Mouse (Mus musculus): Measurements from ENCODE around the gene Emc10. TPM values are rescaled to one million over a fixed set of nuclear protein-coding genes. Genes with fewer than 3 reads are reported as not detected.
A peak's percentile ranks its signal among the peaks of the same experiment; 100 is the strongest.

Emc10 gene
- polyA plus RNA-seq, 1 experiment from 2014 or later, result 72.8 TPM

DNA sequence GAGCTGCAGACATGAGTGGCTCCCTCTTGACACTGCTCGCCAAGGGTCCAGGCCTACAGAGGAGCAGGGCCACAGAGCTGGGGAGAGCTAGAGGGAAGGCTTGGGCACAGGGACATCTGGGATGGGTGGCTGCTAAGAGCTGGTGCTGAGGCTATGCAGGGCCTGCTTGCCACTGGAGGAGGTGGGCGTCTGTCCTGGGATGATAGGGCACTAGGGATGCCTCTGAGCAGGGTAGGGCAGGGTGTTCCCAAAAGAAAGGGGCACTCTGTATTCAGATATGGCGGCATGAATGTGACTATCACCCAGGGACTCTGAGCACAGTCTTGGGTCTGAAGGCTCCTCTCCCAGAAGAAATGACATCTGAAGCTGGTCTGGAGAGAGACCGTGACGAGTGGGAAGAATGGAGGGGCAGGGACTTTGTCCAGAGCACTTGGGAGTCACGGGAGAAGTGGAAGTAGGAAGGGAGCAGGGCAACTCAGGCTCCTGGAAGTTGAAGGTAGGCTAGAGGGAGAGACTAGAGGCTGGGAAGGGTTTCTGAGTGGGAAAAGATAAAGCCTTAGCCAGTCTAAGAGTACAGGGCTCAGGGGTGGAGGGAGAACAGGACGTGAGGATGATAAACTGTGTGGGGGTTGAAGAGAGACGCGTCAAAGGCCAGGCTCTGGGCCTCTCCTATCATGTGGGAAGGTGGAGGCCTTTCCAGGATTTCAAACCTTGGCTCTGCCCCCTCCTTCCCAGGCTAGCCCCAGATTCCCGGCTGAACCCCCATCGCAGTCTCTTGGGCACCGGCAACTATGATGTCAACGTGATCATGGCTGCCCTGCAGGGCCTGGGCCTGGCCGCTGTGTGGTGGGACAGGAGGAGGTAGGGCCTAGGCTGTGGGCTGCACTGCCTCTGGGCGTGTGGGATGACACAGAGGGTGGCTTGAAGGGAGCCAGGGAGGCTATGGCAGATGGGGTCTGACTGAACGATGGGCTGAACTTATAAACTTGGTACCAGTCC is 26.4 kb downstream of the Emc10 start:
- H3K9ac ChIP-seq (ENCODE audit: low read depth, low read length), result peak overlapping the region; percentile 87
- no peaks in the 10 kb centered on the region for H3K9me3 ChIP-seq (ENCODE audit: control insufficient read depth, low read length)
- H3K27me3 ChIP-seq (replicated peaks; ENCODE audit: control insufficient read depth, insufficient read depth, low read length), result peaks cover 8% of the 10 kb centered on the region
- DNase-seq (ENCODE audit: low spot score) (no peak), ATAC-seq (replicated peaks; ENCODE audit: low FRiP score) (peak; percentile 62)
- peak overlapping the region; percentile 96 for H3K27ac ChIP-seq (ENCODE audit: low read depth, low read length)
- 73% methylated on average over 16 of the region's 16 CpGs for WGBS
- peak overlapping the region; percentile 82 for H3K4me2 ChIP-seq
- H3K4me3 ChIP-seq (ENCODE audit: low read depth, low read length), result peak overlapping the region; percentile 75
- peaks cover 45% of the 10 kb centered on the region for H3K4me1 ChIP-seq (replicated peaks; ENCODE audit: control insufficient read depth, insufficient read depth, low read length)
- H3K36me3 ChIP-seq (ENCODE audit: control insufficient read depth, insufficient read depth, low read length), result peaks cover 4% of the 10 kb centered on the region

- H3K4me2 ChIP-seq, result peak overlapping the region; percentile 82
- no peaks in the 10 kb centered on the region for H3K9me3 ChIP-seq (ENCODE audit: control insufficient read depth, low read length)
- H3K4me3 ChIP-seq (ENCODE audit: low read depth, low read length), result peak overlapping the region; percentile 75
- H3K36me3 ChIP-seq (ENCODE audit: control insufficient read depth, insufficient read depth, low read length), result peaks cover 4% of the 10 kb centered on the region
- H3K27me3 ChIP-seq (replicated peaks; ENCODE audit: control insufficient read depth, insufficient read depth, low read length), result peaks cover 8% of the 10 kb centered on the region
- WGBS, result 60% methylated on average over 15 of the region's 15 CpGs
- DNase-seq (ENCODE audit: low spot score) (no peak), ATAC-seq (replicated peaks; ENCODE audit: low FRiP score) (no peak; the same call in 1 of the 2 replicates)
- H3K9ac ChIP-seq (ENCODE audit: low read depth, low read length), result peak overlapping the region; percentile 87
- H3K27ac ChIP-seq (ENCODE audit: low read depth, low read length), result peak overlapping the region; percentile 96
- peaks cover 46% of the 10 kb centered on the region for H3K4me1 ChIP-seq (replicated peaks; ENCODE audit: control insufficient read depth, insufficient read depth, low read length)
Measured at GRCm38 (mm10) chr7:44468644-44469285, 27.6 kb downstream of the Emc10 start.

- peak within 1 kb of the TSS; percentile 75 for H3K4me3 ChIP-seq (ENCODE audit: low read depth, low read length)
- peak within 1 kb of the TSS; percentile 87 for H3K9ac ChIP-seq (ENCODE audit: low read depth, low read length)
- H3K27ac ChIP-seq (ENCODE audit: low read depth, low read length), result peak within 1 kb of the TSS; percentile 96
- ATAC-seq (replicated peaks; ENCODE audit: low FRiP score), result peak; percentile 90
- WGBS, result under 1% methylated on average over 42 of the region's 42 CpGs
- H3K36me3 ChIP-seq (ENCODE audit: control insufficient read depth, insufficient read depth, low read length), result peaks cover 4% of the 10 kb centered on the region
- peak; percentile 87 for DNase-seq (ENCODE audit: low spot score)
- no peaks in the 10 kb centered on the region for H3K9me3 ChIP-seq (ENCODE audit: control insufficient read depth, low read length)
- H3K4me2 ChIP-seq, result peak within 1 kb of the TSS; percentile 82
- H3K4me1 ChIP-seq (replicated peaks; ENCODE audit: control insufficient read depth, insufficient read depth, low read length), result peaks cover 40% of the 10 kb centered on the region
- H3K27me3 ChIP-seq (replicated peaks; ENCODE audit: control insufficient read depth, insufficient read depth, low read length), result peaks cover 17% of the 10 kb centered on the region
Measured at GRCm38 (mm10) chr7:44467811-44468411, 28.4 kb downstream of the Emc10 start, which contains the start of gene Josd2. TSS of gene Josd2 (plus strand) at chr7:44467980.

DNA sequence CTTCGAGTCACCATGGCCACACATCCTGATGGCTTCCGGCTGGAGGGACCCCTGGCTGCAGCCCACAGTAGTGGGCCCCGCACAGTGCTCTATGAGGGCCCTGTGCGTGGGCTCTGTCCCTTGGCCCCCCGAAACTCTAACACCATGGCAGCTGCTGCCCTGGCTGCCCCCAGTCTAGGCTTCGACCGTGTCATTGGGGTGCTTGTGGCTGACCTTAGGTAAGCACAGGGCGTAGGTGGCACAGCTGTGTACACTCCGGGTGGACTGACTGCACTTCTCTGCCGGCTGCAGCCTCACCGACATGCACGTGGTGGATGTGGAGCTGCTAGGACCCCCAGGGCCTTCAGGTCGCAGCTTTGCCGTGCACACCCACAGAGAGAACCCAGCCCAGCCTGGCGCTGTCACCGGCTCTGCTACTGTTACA is 29.4 kb downstream of the Emc10 start:
- peaks cover 27% of the 10 kb centered on the region for H3K27me3 ChIP-seq (replicated peaks; ENCODE audit: control insufficient read depth, insufficient read depth, low read length)
- peak overlapping the region; percentile 34; the same call in 1 of the 2 replicates for H3K9ac ChIP-seq (ENCODE audit: low read depth, low read length)
- H3K4me3 ChIP-seq (ENCODE audit: low read depth, low read length), result peak overlapping the region; percentile 75; the same call in 1 of the 2 replicates
- no peak for ATAC-seq (replicated peaks; ENCODE audit: low FRiP score)
- H3K9me3 ChIP-seq (ENCODE audit: control insufficient read depth, low read length), result no peaks in the 10 kb centered on the region
- peaks cover 30% of the 10 kb centered on the region for H3K4me1 ChIP-seq (replicated peaks; ENCODE audit: control insufficient read depth, insufficient read depth, low read length)
- peak overlapping the region; percentile 2; the same call in 1 of the 2 replicates for H3K27ac ChIP-seq (ENCODE audit: low read depth, low read length)
- WGBS, result 82% methylated on average over 16 of the region's 16 CpGs
- H3K36me3 ChIP-seq (ENCODE audit: control insufficient read depth, insufficient read depth, low read length), result peaks cover 4% of the 10 kb centered on the region
- H3K4me2 ChIP-seq, result peak overlapping the region; percentile 54
- peak; percentile 31 for DNase-seq (ENCODE audit: low spot score)

DNA sequence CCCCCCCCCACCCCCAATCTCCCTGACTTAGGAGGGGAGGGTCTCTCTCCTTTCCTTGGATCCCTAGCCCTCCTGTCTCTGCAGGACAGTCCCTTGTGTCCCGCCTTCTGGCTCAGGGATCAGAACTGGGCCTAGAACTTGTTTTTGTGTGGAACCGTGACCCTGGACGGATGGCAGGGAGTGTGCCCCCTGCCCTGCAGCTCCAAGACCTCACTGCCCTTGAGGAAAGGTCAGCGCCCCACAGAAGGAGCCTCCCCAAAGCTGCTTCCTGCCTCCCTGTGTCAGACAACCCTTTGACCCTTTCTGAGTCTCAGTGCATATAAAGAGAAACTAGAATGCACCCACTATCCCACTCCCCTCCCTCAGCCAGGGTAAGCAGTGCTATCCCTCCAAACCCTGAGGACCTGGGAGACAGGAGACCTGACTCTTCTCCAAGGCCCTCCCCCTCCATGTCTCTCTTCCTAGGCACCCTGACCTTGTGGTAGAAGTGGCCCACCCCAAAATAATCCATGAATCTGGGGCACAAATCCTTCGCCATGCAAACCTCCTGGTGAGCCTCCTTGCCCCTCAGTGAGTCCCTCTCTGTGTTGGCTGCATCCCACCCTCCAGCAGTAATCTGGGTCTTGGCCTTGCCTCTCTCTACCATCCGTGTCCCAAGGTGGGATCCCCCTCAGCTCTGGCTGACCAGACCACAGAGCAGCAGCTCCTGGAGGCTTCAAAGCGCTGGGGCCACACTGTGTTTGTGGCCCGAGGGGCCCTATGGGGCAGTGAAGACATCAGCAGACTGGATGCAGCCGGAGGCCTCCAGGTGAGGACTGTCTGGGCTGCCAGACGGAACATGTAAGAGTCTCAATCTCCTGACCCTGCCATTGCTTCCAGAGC is 30.1 kb downstream of the Emc10 start:
- H3K4me3 ChIP-seq (ENCODE audit: low read depth, low read length), result 0 out of 2 replicates have a peak overlapping the region, but pooled peaks have one; percentile 12
- 79% methylated on average over 10 of the region's 10 CpGs for WGBS
- H3K27ac ChIP-seq (ENCODE audit: low read depth, low read length), result no peak overlapping the region
- ATAC-seq (replicated peaks; ENCODE audit: low FRiP score) (no peak), DNase-seq (ENCODE audit: low spot score) (peak; percentile 26)
- peaks cover 30% of the 10 kb centered on the region for H3K4me1 ChIP-seq (replicated peaks; ENCODE audit: control insufficient read depth, insufficient read depth, low read length)
- H3K36me3 ChIP-seq (ENCODE audit: control insufficient read depth, insufficient read depth, low read length), result peaks cover 3% of the 10 kb centered on the region
- peak overlapping the region; percentile 37 for H3K4me2 ChIP-seq
- peak overlapping the region; percentile 31; the same call in 1 of the 2 replicates for H3K9ac ChIP-seq (ENCODE audit: low read depth, low read length)
- H3K27me3 ChIP-seq (replicated peaks; ENCODE audit: control insufficient read depth, insufficient read depth, low read length), result peaks cover 33% of the 10 kb centered on the region
- no peaks in the 10 kb centered on the region for H3K9me3 ChIP-seq (ENCODE audit: control insufficient read depth, low read length)

DNA sequence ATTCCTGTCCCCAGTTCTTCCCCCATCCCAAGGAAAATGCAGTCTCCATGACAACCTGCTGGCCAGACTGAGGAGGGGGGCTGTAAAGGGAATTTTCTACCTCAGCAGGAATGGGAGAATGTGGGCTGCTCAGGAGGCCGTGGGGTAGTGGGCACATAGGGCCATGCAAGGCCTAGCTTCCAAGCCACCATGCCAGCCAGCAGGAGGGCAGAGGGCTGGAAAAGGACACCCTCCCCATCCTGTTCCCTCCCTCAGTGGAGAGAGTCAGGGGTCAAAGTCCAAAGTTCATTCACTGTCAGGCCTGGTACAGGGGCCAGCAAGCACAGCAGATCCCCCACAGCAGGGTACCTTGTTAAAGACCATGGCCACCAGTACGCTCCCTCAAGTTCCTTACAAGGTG is 31.2 kb downstream of the Emc10 start, which contains the start of gene Aspdh:
TSS of gene Aspdh (plus strand) at position 281 of the 400 bp plus-strand sequence.
- peak within 1 kb of the TSS; percentile 37 for H3K4me2 ChIP-seq
- H3K9me3 ChIP-seq (ENCODE audit: control insufficient read depth, low read length), result no peaks in the 10 kb centered on the region
- H3K4me3 ChIP-seq (ENCODE audit: low read depth, low read length), result 0 out of 2 replicates have a peak within 1 kb of the TSS, but pooled peaks have one; percentile 12
- DNase-seq (ENCODE audit: low spot score) (peak; percentile 32), ATAC-seq (replicated peaks; ENCODE audit: low FRiP score) (no peak)
- peaks cover 45% of the 10 kb centered on the region for H3K27me3 ChIP-seq (replicated peaks; ENCODE audit: control insufficient read depth, insufficient read depth, low read length)
- H3K36me3 ChIP-seq (ENCODE audit: control insufficient read depth, insufficient read depth, low read length), result no peaks in the 10 kb centered on the region; the same call in 1 of the 2 replicates
- peaks cover 20% of the 10 kb centered on the region for H3K4me1 ChIP-seq (replicated peaks; ENCODE audit: control insufficient read depth, insufficient read depth, low read length)
- no peak within 1 kb of the TSS for H3K27ac ChIP-seq (ENCODE audit: low read depth, low read length)
- H3K9ac ChIP-seq (ENCODE audit: low read depth, low read length), result no peak within 1 kb of the TSS
- 61% methylated on average over 2 of the region's 2 CpGs for WGBS

DNA sequence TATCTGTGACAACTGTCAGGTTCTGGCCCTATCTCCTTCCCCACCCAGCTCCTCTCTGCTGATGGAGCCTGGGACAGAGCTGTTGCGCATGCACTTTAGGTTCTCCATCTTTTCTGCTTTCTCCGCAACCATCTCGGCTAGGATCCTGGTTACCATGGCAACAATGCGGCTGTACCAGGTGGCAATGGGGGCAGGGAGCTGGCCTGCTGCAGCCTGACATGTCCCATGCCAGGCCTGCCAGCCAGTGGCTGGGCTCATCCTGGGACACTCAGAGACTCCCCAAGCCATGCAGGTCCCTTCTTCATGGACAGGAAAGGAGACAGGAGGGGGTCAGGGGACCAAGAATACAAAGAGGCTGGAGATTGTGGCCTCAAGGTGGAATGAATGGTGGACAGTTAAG is 31.8 kb downstream of the Emc10 start:
- H3K27me3 ChIP-seq (replicated peaks; ENCODE audit: control insufficient read depth, insufficient read depth, low read length), result peaks cover 51% of the 10 kb centered on the region
- H3K9me3 ChIP-seq (ENCODE audit: control insufficient read depth, low read length), result no peaks in the 10 kb centered on the region
- H3K4me1 ChIP-seq (replicated peaks; ENCODE audit: control insufficient read depth, insufficient read depth, low read length), result peaks cover 18% of the 10 kb centered on the region
- no peak overlapping the region for H3K4me3 ChIP-seq (ENCODE audit: low read depth, low read length)
- WGBS, result 42% methylated on average over 4 of the region's 4 CpGs
- no peak overlapping the region for H3K9ac ChIP-seq (ENCODE audit: low read depth, low read length)
- no peak overlapping the region for H3K4me2 ChIP-seq
- DNase-seq (ENCODE audit: low spot score) (no peak), ATAC-seq (replicated peaks; ENCODE audit: low FRiP score) (no peak)
- H3K27ac ChIP-seq (ENCODE audit: low read depth, low read length), result no peak overlapping the region
- no peaks in the 10 kb centered on the region; the same call in 1 of the 2 replicates for H3K36me3 ChIP-seq (ENCODE audit: control insufficient read depth, insufficient read depth, low read length)

Measured in liver, embryonic 11.5 days (tissue).